Mouse (Mus musculus): ENCODE data around the gene Bloc1s3.

DNA sequence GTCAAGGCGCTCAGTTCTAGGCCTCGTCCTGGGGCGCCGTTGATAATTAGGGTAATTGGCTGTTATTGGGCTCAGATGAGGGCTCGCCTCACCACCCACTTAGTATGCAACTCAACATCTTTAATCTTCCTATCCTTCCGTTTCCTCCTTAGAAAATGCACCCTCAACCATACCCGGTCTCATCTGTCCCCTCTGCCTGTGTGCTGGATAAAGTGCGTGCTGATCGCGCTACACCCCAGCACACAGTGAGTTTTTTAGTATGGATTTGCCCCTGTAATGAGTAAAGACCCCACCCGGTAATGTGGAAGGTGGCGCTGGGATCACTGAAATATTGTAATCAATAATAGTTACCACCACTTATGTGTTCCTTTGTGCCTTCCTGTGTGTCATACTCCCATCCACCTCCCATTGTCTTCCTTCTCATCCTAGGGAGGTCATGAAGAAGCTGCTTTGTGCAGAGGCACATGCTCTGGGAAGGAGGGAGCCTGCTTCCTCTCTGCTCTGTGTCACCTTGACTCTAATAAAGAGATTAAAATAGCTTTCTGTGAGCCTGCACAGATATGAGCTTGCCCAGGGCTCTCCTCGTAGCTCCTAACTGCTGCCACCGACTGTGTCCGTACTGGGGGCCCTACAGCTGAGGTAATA, 879 bp upstream of the Bloc1s3 start:
- TF ChIP-seq CTCF (IDR thresholded peaks at IDR 0.05) = no peak
- no peak for TF ChIP-seq EP300 (IDR thresholded peaks at IDR 0.05)
